Mouse (Mus musculus) midbrain, embryonic 13.5 days (tissue): ENCODE measurements around the gene Hmcn2. TPM values are rescaled to one million over a fixed set of nuclear protein-coding genes. Genes with fewer than 3 reads are reported as not detected.

ENCODE experiments used
- ATAC-seq: fragments of 200-750 bp; cut with Nextera tagmentation; 2 replicates; pipeline ENCODE4 v1.8.0; 2017; ENCODE audit warnings: mild to moderate bottlenecking, moderate TSS enrichment, moderate library complexity
- H3K27ac ChIP-seq: fragments of 300-500 bp; sonication (generic); 2 replicates; pipeline ENCODE4 v1.5.1; 2015; ENCODE audit warnings: inconsistent platforms, mild to moderate bottlenecking, moderate library complexity
- H3K27me3 ChIP-seq: fragments of 300-500 bp; sonication (generic); 2 replicates; pipeline ENCODE4 v1.6.1; 2015; ENCODE audit warnings: mild to moderate bottlenecking, inconsistent platforms
- H3K36me3 ChIP-seq: fragments of 300-500 bp; sonication (generic); 2 replicates; pipeline ENCODE4 v1.6.1; 2015; ENCODE audit warnings: mild to moderate bottlenecking, inconsistent platforms
- H3K4me1 ChIP-seq: fragments of 300-500 bp; sonication (generic); replicated peaks from 2 replicates; pipeline ENCODE4 v1.6.1; 2015; ENCODE audit warnings: inconsistent platforms
- H3K4me2 ChIP-seq: fragments of 300-500 bp; sonication (generic); replicated peaks from 2 replicates; pipeline ENCODE4 v1.6.1; 2015; ENCODE audit warnings: moderate library complexity, mild to moderate bottlenecking, inconsistent platforms
- H3K4me3 ChIP-seq: fragments of 300-500 bp; sonication (generic); replicated peaks from 2 replicates; pipeline ENCODE4 v1.5.1; 2015; ENCODE audit warnings: mild to moderate bottlenecking, inconsistent platforms
- H3K9ac ChIP-seq: fragments of 300-500 bp; sonication (generic); replicated peaks from 2 replicates; pipeline ENCODE4 v1.6.1; 2015; ENCODE audit warnings: mild to moderate bottlenecking, inconsistent platforms
- H3K9me3 ChIP-seq: fragments of 300-500 bp; sonication (generic); 2 replicates; pipeline ENCODE4 v1.6.1; 2016; ENCODE audit warnings: mild to moderate bottlenecking, inconsistent platforms
- WGBS: fragments of 180-500 bp; shearing (Covaris S2); methylation state at CpG from one replicate; pipeline ENCODE4 v1.1.7; 2015; 5-methylcytosine and 5-hydroxymethylcytosine counted together
- polyA plus RNA-seq: library from polyadenylated mRNA; unstranded; fragments of >200 nt; fragmentation: Nextera tagmentation; extraction: Ambion mirVana; gene quantifications from 2 replicates; pipeline ENCODE4 v1.2.1, GENCODE M21; 2015

Hmcn2 gene
- polyA plus RNA-seq, 1 experiment from 2014 or later = 0.15 TPM

- Histone ChIP-seq H3K4me3 (no peak overlapping the region), H3K4me2 (no peak overlapping the region), H3K27me3 (no peaks in the 10 kb centered on the region), H3K9ac (no peak overlapping the region), H3K9me3 (no peaks in the 10 kb centered on the region), H3K27ac (no peak overlapping the region), H3K4me1 (no peaks in the 10 kb centered on the region), H3K36me3 (no peaks in the 10 kb centered on the region)
- no peak for ATAC-seq
- 77% methylated on average over 7 of the region's 7 CpGs for WGBS
Measured at GRCm38 (mm10) chr2:31359316-31359715, 45.1 kb downstream of the Hmcn2 start.

GRCm38 (mm10) chr2:31367186-31367585, 53.0 kb downstream of the Hmcn2 start:
- Histone ChIP-seq H3K9me3 (peaks cover 3% of the 10 kb centered on the region), H3K27me3 (no peaks in the 10 kb centered on the region), H3K4me2 (no peak overlapping the region), H3K27ac (no peak overlapping the region), H3K36me3 (no peaks in the 10 kb centered on the region), H3K4me3 (no peak overlapping the region), H3K9ac (no peak overlapping the region), H3K4me1 (no peaks in the 10 kb centered on the region)
- no peak for ATAC-seq
- 89% methylated on average over 7 of the region's 7 CpGs for WGBS

GRCm38 (mm10) chr2:31371396-31371795, 57.2 kb downstream of the Hmcn2 start:
- Histone ChIP-seq H3K9ac (no peak overlapping the region), H3K27me3 (no peaks in the 10 kb centered on the region), H3K4me2 (no peak overlapping the region), H3K4me3 (no peak overlapping the region), H3K27ac (no peak overlapping the region), H3K9me3 (peaks cover 8% of the 10 kb centered on the region), H3K36me3 (no peaks in the 10 kb centered on the region), H3K4me1 (no peaks in the 10 kb centered on the region)
- WGBS = 90% methylated on average over 9 of the region's 9 CpGs
- ATAC-seq = no peak

GRCm38 (mm10) chr2:31372186-31372585, 58.0 kb downstream of the Hmcn2 start:
- Histone ChIP-seq H3K27me3 (no peaks in the 10 kb centered on the region), H3K9ac (no peak overlapping the region), H3K36me3 (no peaks in the 10 kb centered on the region), H3K27ac (no peak overlapping the region), H3K4me3 (no peak overlapping the region), H3K4me1 (no peaks in the 10 kb centered on the region), H3K9me3 (peaks cover 8% of the 10 kb centered on the region), H3K4me2 (no peak overlapping the region)
- no peak for ATAC-seq
- WGBS = 98% methylated on average over 4 of the region's 4 CpGs

GRCm38 (mm10) chr2:31374415-31374814, 60.2 kb downstream of the Hmcn2 start:
- H3K4me3 ChIP-seq = no peak overlapping the region
- no peaks in the 10 kb centered on the region for H3K4me1 ChIP-seq
- no peaks in the 10 kb centered on the region for H3K27me3 ChIP-seq
- WGBS = 68% methylated on average over 1 of the region's 1 CpGs
- no peaks in the 10 kb centered on the region for H3K36me3 ChIP-seq
- ATAC-seq = no peak; the same call in 1 of the 2 replicates
- no peak overlapping the region for H3K27ac ChIP-seq
- no peak overlapping the region for H3K9ac ChIP-seq
- no peak overlapping the region for H3K4me2 ChIP-seq
- H3K9me3 ChIP-seq = peaks cover 8% of the 10 kb centered on the region

- no peak for ATAC-seq
- Histone ChIP-seq H3K4me3 (no peak overlapping the region), H3K27ac (no peak overlapping the region), H3K4me2 (no peak overlapping the region), H3K36me3 (no peaks in the 10 kb centered on the region), H3K27me3 (no peaks in the 10 kb centered on the region), H3K9ac (no peak overlapping the region), H3K9me3 (peaks cover 8% of the 10 kb centered on the region), H3K4me1 (no peaks in the 10 kb centered on the region)
- WGBS = 52% methylated on average over 3 of the region's 3 CpGs
Measured at GRCm38 (mm10) chr2:31376057-31376456, 61.8 kb downstream of the Hmcn2 start.

- WGBS = 67% methylated on average over 2 of the region's 2 CpGs
- Histone ChIP-seq H3K27me3 (no peaks in the 10 kb centered on the region), H3K36me3 (no peaks in the 10 kb centered on the region), H3K4me2 (no peak overlapping the region), H3K4me1 (no peaks in the 10 kb centered on the region), H3K4me3 (no peak overlapping the region), H3K9ac (no peak overlapping the region), H3K27ac (no peak overlapping the region), H3K9me3 (peaks cover 2% of the 10 kb centered on the region)
- ATAC-seq = no peak
Measured at GRCm38 (mm10) chr2:31377481-31377880, 63.3 kb downstream of the Hmcn2 start.

- Histone ChIP-seq H3K36me3 (no peaks in the 10 kb centered on the region), H3K27me3 (0 out of 2 replicates have a peak, but pooled peaks cover 2% of the 10 kb centered on the region), H3K9ac (no peak overlapping the region), H3K4me3 (no peak overlapping the region), H3K4me2 (no peak overlapping the region), H3K27ac (no peak overlapping the region), H3K9me3 (no peaks in the 10 kb centered on the region), H3K4me1 (no peaks in the 10 kb centered on the region)
- WGBS = 60% methylated on average over 4 of the region's 4 CpGs
- ATAC-seq = peak; percentile 64; the same call in 1 of the 2 replicates
Measured at GRCm38 (mm10) chr2:31381292-31381846, 67.2 kb downstream of the Hmcn2 start.

GRCm38 (mm10) chr2:31382952-31383351, 68.7 kb downstream of the Hmcn2 start:
- no peak overlapping the region for H3K27ac ChIP-seq
- H3K4me1 ChIP-seq = no peaks in the 10 kb centered on the region
- H3K27me3 ChIP-seq = 0 out of 2 replicates have a peak, but pooled peaks cover 2% of the 10 kb centered on the region
- 21% methylated on average over 4 of the region's 4 CpGs for WGBS
- no peak overlapping the region for H3K4me2 ChIP-seq
- no peak overlapping the region for H3K9ac ChIP-seq
- no peak for ATAC-seq
- H3K36me3 ChIP-seq = no peaks in the 10 kb centered on the region
- no peak overlapping the region for H3K4me3 ChIP-seq
- no peaks in the 10 kb centered on the region for H3K9me3 ChIP-seq

- no peak overlapping the region for H3K4me3 ChIP-seq
- 0 out of 2 replicates have a peak, but pooled peaks cover 4% of the 10 kb centered on the region for H3K4me1 ChIP-seq
- ATAC-seq = no peak
- H3K36me3 ChIP-seq = no peaks in the 10 kb centered on the region
- whole genome bisulfite sequencing = 78% methylated on average over 10 of the region's 10 CpGs
- H3K4me2 ChIP-seq = no peak overlapping the region
- H3K9ac ChIP-seq = no peak overlapping the region
- no peaks in the 10 kb centered on the region for H3K27me3 ChIP-seq
- no peak overlapping the region for H3K27ac ChIP-seq
- H3K9me3 ChIP-seq = no peaks in the 10 kb centered on the region
Measured at GRCm38 (mm10) chr2:31416968-31417367, 102.8 kb downstream of the Hmcn2 start.

- 0 out of 2 replicates have a peak, but pooled peaks cover 4% of the 10 kb centered on the region for H3K4me1 ChIP-seq
- 87% methylated on average over 5 of the region's 5 CpGs for WGBS
- no peak overlapping the region for H3K27ac ChIP-seq
- no peaks in the 10 kb centered on the region for H3K27me3 ChIP-seq
- H3K4me2 ChIP-seq = no peak overlapping the region
- ATAC-seq = no peak
- H3K9ac ChIP-seq = no peak overlapping the region
- H3K4me3 ChIP-seq = no peak overlapping the region
- no peaks in the 10 kb centered on the region for H3K36me3 ChIP-seq
- no peaks in the 10 kb centered on the region for H3K9me3 ChIP-seq
Measured at GRCm38 (mm10) chr2:31418021-31418420, 103.8 kb downstream of the Hmcn2 start.

- Histone ChIP-seq H3K9ac (no peak overlapping the region), H3K36me3 (no peaks in the 10 kb centered on the region), H3K27ac (no peak overlapping the region), H3K27me3 (no peaks in the 10 kb centered on the region), H3K4me2 (no peak overlapping the region), H3K9me3 (no peaks in the 10 kb centered on the region), H3K4me1 (0 out of 2 replicates have a peak, but pooled peaks cover 4% of the 10 kb centered on the region), H3K4me3 (no peak overlapping the region)
- WGBS = 12% methylated on average over 8 of the region's 8 CpGs
- peak; percentile 70; the same call in 1 of the 2 replicates for ATAC-seq
Measured at GRCm38 (mm10) chr2:31418571-31418970, 104.4 kb downstream of the Hmcn2 start.

- H3K9me3 ChIP-seq = no peaks in the 10 kb centered on the region
- no peak for ATAC-seq
- H3K4me2 ChIP-seq = no peak overlapping the region
- H3K9ac ChIP-seq = no peak overlapping the region
- H3K27ac ChIP-seq = no peak overlapping the region
- H3K36me3 ChIP-seq = no peaks in the 10 kb centered on the region
- 84% methylated on average over 6 of the region's 6 CpGs for WGBS
- 0 out of 2 replicates have a peak, but pooled peaks cover 4% of the 10 kb centered on the region for H3K4me1 ChIP-seq
- H3K27me3 ChIP-seq = no peaks in the 10 kb centered on the region
- no peak overlapping the region for H3K4me3 ChIP-seq
Measured at GRCm38 (mm10) chr2:31420914-31421313, 106.7 kb downstream of the Hmcn2 start.
